Mouse (Mus musculus) telencephalon, adult 2 months (tissue): ENCODE measurements around the gene Prkci.

ENCODE experiments used
- DNase-seq: peaks from one replicate; pipeline ENCODE4 v3.0.0-alpha.2; 2011; ENCODE audit warnings: low read depth, low spot score

The Prkci gene

GRCm38 (mm10) chr3:30995283-30995898 is at the start of gene Prkci:
Prkci (plus strand) TSS chr3:30995747.
- DNase-seq, result peak; percentile 97

- peak; percentile 49 for DNase-seq
Measured at GRCm38 (mm10) chr3:30951652-30952051, 43.9 kb upstream of the Prkci start.

- no peak for DNase-seq
Measured at GRCm38 (mm10) chr3:30952273-30953070, 43.1 kb upstream of the Prkci start.

GRCm38 (mm10) chr3:30956327-30956726 is 39.2 kb upstream of the Prkci start:
- DNase-seq, result no peak

GRCm38 (mm10) chr3:30958709-30959108 is 36.8 kb upstream of the Prkci start:
- DNase-seq, result no peak

GRCm38 (mm10) chr3:30959868-30960831 is 35.4 kb upstream of the Prkci start:
- DNase-seq, result no peak

- no peak for DNase-seq
Measured at GRCm38 (mm10) chr3:30963100-30963499, 32.4 kb upstream of the Prkci start.

GRCm38 (mm10) chr3:30964216-30964615 is 31.3 kb upstream of the Prkci start:
- no peak for DNase-seq

- DNase-seq, result no peak
Measured at GRCm38 (mm10) chr3:30965644-30966043, 29.9 kb upstream of the Prkci start.

- peak; percentile 40 for DNase-seq
Measured at GRCm38 (mm10) chr3:30968531-30969092, 26.9 kb upstream of the Prkci start.

GRCm38 (mm10) chr3:30969104-30969581 is 26.4 kb upstream of the Prkci start, which contains the start of gene Phc3:
Phc3 (minus strand) TSS chr3:30969415.
- peak; percentile 92 for DNase-seq

GRCm38 (mm10) chr3:30975102-30975754 is 20.3 kb upstream of the Prkci start:
- no peak for DNase-seq

- DNase-seq, result no peak
Measured at GRCm38 (mm10) chr3:30976991-30977603, 18.4 kb upstream of the Prkci start.

GRCm38 (mm10) chr3:30981616-30982380 is 13.7 kb upstream of the Prkci start:
- no peak for DNase-seq

GRCm38 (mm10) chr3:30982924-30983536 is 12.5 kb upstream of the Prkci start:
- no peak for DNase-seq

GRCm38 (mm10) chr3:30987396-30988318 is 7.9 kb upstream of the Prkci start:
- DNase-seq, result no peak

GRCm38 (mm10) chr3:30992161-30992560 is 3.4 kb upstream of the Prkci start:
- DNase-seq, result no peak

GRCm38 (mm10) chr3:30993066-30993573 is 2.4 kb upstream of the Prkci start:
- DNase-seq, result no peak
